24 mouse cellular contexts compared by ENCODE assay signal in the genomic region with DNA sequence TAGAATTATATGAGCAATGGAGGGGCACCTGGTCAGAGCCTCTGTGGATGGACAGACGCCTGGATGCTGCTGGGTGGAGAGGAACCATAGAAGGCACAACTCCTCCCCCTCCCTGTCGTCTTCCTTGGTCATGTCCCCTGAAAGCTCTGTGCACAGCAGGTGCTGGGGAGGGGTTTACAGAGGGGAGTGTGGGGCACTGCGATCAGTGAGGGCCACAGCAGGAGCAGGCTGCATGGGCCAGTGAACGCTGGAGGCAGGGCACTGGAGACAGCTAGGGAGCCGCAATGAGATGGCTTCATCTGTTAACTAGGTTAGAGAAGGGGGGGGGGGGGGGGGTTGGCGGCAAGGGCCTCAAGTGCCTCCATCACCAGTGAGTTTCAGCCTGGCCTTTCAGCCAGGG. TPM values are rescaled to one million over a fixed set of nuclear protein-coding genes. Genes with fewer than 3 reads are reported as not detected.
DNase-seq lines count a peak whose midpoint lies in the region; ATAC-seq lines count a peak whose summit lies in the region.
"Had no signal": no experiment of that assay in that cellular context is flagged by ENCODE, and none has a peak within 500 bp of the region (broad histone marks: within the 10 kb centered on the region; RNA-seq: fewer than 3 reads in every experiment).

No protein-coding gene starts in this region.

- H3K4me2 ChIP-seq in hindbrain, embryonic 14.5 days (replicated peaks): no peak overlapping the region
- H3K4me2 ChIP-seq in hindbrain, embryonic 11.5 days (replicated peaks; ENCODE audit: low read depth, low read length): no peak overlapping the region
- H3K4me2 ChIP-seq in liver, embryonic 12.5 days: no peak overlapping the region
- no peak overlapping the region for H3K4me2 ChIP-seq in liver, embryonic 11.5 days
- H3K4me2 ChIP-seq: heart, embryonic 13.5 days; hindbrain, embryonic 15.5 days; intestine, embryonic 15.5 days; limb, embryonic 13.5 days; liver, embryonic 13.5 days had no signal

- H3K9me3 ChIP-seq in hindbrain, embryonic 14.5 days (ENCODE audit: control insufficient read depth, low read length): no peaks in the 10 kb centered on the region
- H3K9me3 ChIP-seq in hindbrain, embryonic 11.5 days (ENCODE audit: control insufficient read depth, low read length): no peaks in the 10 kb centered on the region
- H3K9me3 ChIP-seq in liver, embryonic 12.5 days (replicated peaks): no peaks in the 10 kb centered on the region
- H3K9me3 ChIP-seq in liver, embryonic 11.5 days (ENCODE audit: control insufficient read depth, low read length): no peaks in the 10 kb centered on the region
- H3K9me3 ChIP-seq: heart, embryonic 13.5 days; hindbrain, embryonic 15.5 days; intestine, embryonic 15.5 days; limb, embryonic 13.5 days; liver, embryonic 13.5 days had no signal

- no peak; the same call in 1 of the 2 replicates for ATAC-seq in hindbrain, embryonic 14.5 days (ENCODE audit: low FRiP score)
- no peak for ATAC-seq in hindbrain, embryonic 11.5 days (ENCODE audit: low FRiP score)
- no peak for ATAC-seq in liver, embryonic 12.5 days
- ATAC-seq in liver, embryonic 11.5 days (replicated peaks; ENCODE audit: low FRiP score): no peak
- no peak for ATAC-seq in CD4-positive, CD25-positive, alpha-beta regulatory T cell, adult 4 months
- ATAC-seq: forebrain, embryonic 14.5 days; intestine, embryonic 15.5 days; midbrain, embryonic 16.5 days had no signal

- peaks cover 6% of the 10 kb centered on the region for H3K4me1 ChIP-seq in hindbrain, embryonic 14.5 days (replicated peaks; ENCODE audit: control insufficient read depth, insufficient read depth, low read length)
- H3K4me1 ChIP-seq in hindbrain, embryonic 11.5 days (replicated peaks; ENCODE audit: control insufficient read depth, insufficient read depth, low read length): no peaks in the 10 kb centered on the region
- peaks cover 73% of the 10 kb centered on the region for H3K4me1 ChIP-seq in liver, embryonic 12.5 days
- peaks cover 19% of the 10 kb centered on the region for H3K4me1 ChIP-seq in liver, embryonic 11.5 days (replicated peaks; ENCODE audit: control insufficient read depth, insufficient read depth, low read length)
- H3K4me1 ChIP-seq: heart, embryonic 13.5 days; intestine, embryonic 15.5 days had no signal

- H3K36me3 ChIP-seq in hindbrain, embryonic 14.5 days (replicated peaks; ENCODE audit: control insufficient read depth, insufficient read depth): no peaks in the 10 kb centered on the region
- H3K36me3 ChIP-seq in hindbrain, embryonic 11.5 days (ENCODE audit: control insufficient read depth, insufficient read depth, low read length): no peaks in the 10 kb centered on the region
- 0 out of 2 replicates have a peak, but pooled peaks cover 2% of the 10 kb centered on the region for H3K36me3 ChIP-seq in liver, embryonic 12.5 days
- H3K36me3 ChIP-seq in liver, embryonic 11.5 days (ENCODE audit: control insufficient read depth, insufficient read depth, low read length): 0 out of 2 replicates have a peak, but pooled peaks cover 2% of the 10 kb centered on the region
- H3K36me3 ChIP-seq: heart, embryonic 13.5 days; hindbrain, embryonic 15.5 days; intestine, embryonic 15.5 days; limb, embryonic 13.5 days had no signal

- WGBS in hindbrain, embryonic 14.5 days: 11% methylated on average over 6 of the region's 6 CpGs
- whole genome bisulfite sequencing in hindbrain, embryonic 11.5 days: 10% methylated on average over 5 of the region's 6 CpGs
- WGBS in liver, embryonic 12.5 days (ENCODE audit: insufficient replicate concordance): 30% methylated on average over 6 of the region's 6 CpGs
- 40% methylated on average over 5 of the region's 6 CpGs for WGBS in liver, embryonic 11.5 days

- peak overlapping the region; percentile 20; the same call in 1 of the 2 replicates for H3K9ac ChIP-seq in hindbrain, embryonic 14.5 days
- no peak overlapping the region for H3K9ac ChIP-seq in hindbrain, embryonic 11.5 days (ENCODE audit: low read depth, low read length)
- H3K9ac ChIP-seq in liver, embryonic 12.5 days: 0 out of 2 replicates have a peak overlapping the region, but pooled peaks have one; percentile 3
- H3K9ac ChIP-seq in liver, embryonic 11.5 days (ENCODE audit: low read depth, low read length): no peak overlapping the region
- H3K9ac ChIP-seq: heart, embryonic 13.5 days; hindbrain, embryonic 15.5 days; intestine, embryonic 15.5 days; limb, embryonic 13.5 days; liver, embryonic 13.5 days had no signal

- H3K27me3 ChIP-seq in hindbrain, embryonic 14.5 days (ENCODE audit: control insufficient read depth, insufficient read depth, low read length): no peaks in the 10 kb centered on the region
- no peaks in the 10 kb centered on the region for H3K27me3 ChIP-seq in hindbrain, embryonic 11.5 days (ENCODE audit: control insufficient read depth, insufficient read depth, low read length)
- no peaks in the 10 kb centered on the region for H3K27me3 ChIP-seq in liver, embryonic 12.5 days (replicated peaks)
- no peaks in the 10 kb centered on the region for H3K27me3 ChIP-seq in liver, embryonic 11.5 days (replicated peaks; ENCODE audit: control insufficient read depth, insufficient read depth, low read length)
- H3K27me3 ChIP-seq: heart, embryonic 13.5 days; hindbrain, embryonic 15.5 days; intestine, embryonic 15.5 days; limb, embryonic 13.5 days; liver, embryonic 13.5 days had no signal

- H3K4me3 ChIP-seq in hindbrain, embryonic 14.5 days (replicated peaks; ENCODE audit: low read length): no peak overlapping the region
- H3K4me3 ChIP-seq in hindbrain, embryonic 11.5 days (ENCODE audit: low read depth, low read length): no peak overlapping the region
- no peak overlapping the region for H3K4me3 ChIP-seq in liver, embryonic 12.5 days
- H3K4me3 ChIP-seq in liver, embryonic 11.5 days (ENCODE audit: low read depth, low read length): no peak overlapping the region
- H3K4me3 ChIP-seq: heart, adult 2 months; heart, embryonic 13.5 days; hindbrain, embryonic 15.5 days; intestine, embryonic 15.5 days; limb, embryonic 13.5 days; liver, embryonic 13.5 days had no signal

- peak; percentile 24 to 39 for DNase-seq in cerebellum, postnatal 14 days
- no peak for DNase-seq in cerebellum, adult 11 months
- no peak for DNase-seq in hindbrain, embryonic 14.5 days (ENCODE audit: low spot score)
- no peak for DNase-seq in hindbrain, embryonic 11.5 days (ENCODE audit: low spot score)
- no peak for DNase-seq in liver, embryonic 11.5 days (ENCODE audit: low spot score)
- peak; percentile 92 for DNase-seq in retina, postnatal 1 day
- DNase-seq: gastrocnemius, postnatal 25 days; heart, adult 2 months; heart, postnatal 14 days; liver, embryonic 13.5 days; lung, adult 18-20 months; lung, postnatal 14 days; right cerebral cortex, postnatal 4 days; thymus, adult 18-20 months; thymus, postnatal 25 days had no signal

- no peak overlapping the region for H3K27ac ChIP-seq in hindbrain, embryonic 14.5 days
- no peak overlapping the region for H3K27ac ChIP-seq in hindbrain, embryonic 11.5 days (ENCODE audit: low read depth, low read length)
- H3K27ac ChIP-seq in liver, embryonic 12.5 days: no peak overlapping the region; the same call in 1 of the 2 replicates
- no peak overlapping the region for H3K27ac ChIP-seq in liver, embryonic 11.5 days (ENCODE audit: low read depth, low read length)
- H3K27ac ChIP-seq: heart, adult 2 months; heart, embryonic 13.5 days; hindbrain, embryonic 15.5 days; intestine, embryonic 15.5 days; limb, embryonic 13.5 days; stomach, postnatal 0 days had no signal

RNA-seq across cellular contexts. Expression of a gene that starts 13.0 kb away (rescaled TPM):
- 30.9 and 32.7 TPM in 2 replicates for polyA plus RNA-seq in hindbrain, embryonic 14.5 days (2014; fragmentation: Nextera tagmentation; extraction: Ambion mirVana)
- 29.9 and 38.0 TPM in 2 replicates for polyA plus RNA-seq in hindbrain, embryonic 11.5 days (2014; fragmentation: Nextera tagmentation; extraction: Ambion mirVana)
- polyA plus RNA-seq in liver, embryonic 12.5 days (2016; fragmentation: Nextera tagmentation; extraction: Ambion mirVana): 27.1 and 30.2 TPM in 2 replicates
- 35.7 and 37.7 TPM in 2 replicates for polyA plus RNA-seq in liver, embryonic 11.5 days (2014; fragmentation: Nextera tagmentation; extraction: Ambion mirVana)
- 10 to 100 TPM; 31.5 to 35.3 TPM for polyA plus RNA-seq in CD4-positive, CD25-positive, alpha-beta regulatory T cell, adult 4 months (2017; shearing (Covaris generic))

Comparison
In these comparisons a context has a peak if more than half of its experiments do, and no peak if none do; other contexts are left out.
1. DNase-seq: peak in cerebellum, postnatal 14 days (2 of 2) and retina, postnatal 1 day (single experiment); none in cerebellum, adult 11 months (single experiment), hindbrain, embryonic 14.5 days (single experiment), hindbrain, embryonic 11.5 days (single experiment) and liver, embryonic 11.5 days (single experiment).
2. H3K9ac ChIP-seq: peak in hindbrain, embryonic 14.5 days (single experiment) and liver, embryonic 12.5 days (single experiment); none in hindbrain, embryonic 11.5 days (single experiment) and liver, embryonic 11.5 days (single experiment).